Mouse (Mus musculus): ENCODE measurements around the gene Sgms1. TPM values are rescaled to one million over a fixed set of nuclear protein-coding genes. Genes with fewer than 3 reads are reported as not detected.

The Sgms1 gene
- total RNA-seq, 1 experiment from 2014 or later, result 87.0 TPM

DNA sequence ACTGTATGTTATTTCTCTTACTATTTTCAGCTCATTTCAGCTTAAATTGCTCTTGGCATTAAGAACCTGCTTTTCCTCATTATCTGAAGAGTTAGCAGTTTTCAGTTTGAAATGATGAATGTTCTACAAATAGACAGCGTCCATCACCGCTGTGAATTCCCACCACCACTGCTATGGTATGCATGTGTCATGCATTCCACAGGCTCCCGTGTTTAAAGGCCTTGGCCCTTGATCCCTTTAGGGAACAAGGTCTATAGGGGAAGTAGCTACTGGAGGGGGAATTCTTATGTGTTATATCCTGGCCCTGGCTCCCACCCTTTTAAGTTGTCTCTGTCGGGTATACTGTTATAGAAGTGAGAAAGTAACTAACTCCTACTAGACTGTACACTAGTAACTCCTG is 210.0 kb downstream of the Sgms1 start:
- DNase-seq, result no peak

DNA sequence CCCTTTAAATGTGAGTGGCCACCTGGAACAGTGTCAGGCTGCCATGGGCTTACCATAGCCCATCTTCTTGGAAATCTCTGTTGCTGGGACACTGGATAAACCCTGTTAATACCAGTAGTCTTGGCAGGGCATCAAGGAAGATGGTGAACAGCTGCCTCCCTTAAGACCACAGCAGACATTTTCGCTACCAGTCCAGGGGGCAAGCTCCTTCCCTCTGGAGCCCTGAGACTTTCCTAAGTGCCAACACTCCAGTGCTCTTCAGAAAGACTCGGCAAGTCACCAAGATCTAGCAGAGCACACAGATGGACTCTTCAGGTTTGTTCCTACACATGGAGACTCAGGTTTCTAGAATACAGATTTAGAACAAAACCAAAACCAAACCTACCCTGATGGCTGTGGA is 211.4 kb downstream of the Sgms1 start:
- DNase-seq, result no peak

DNA sequence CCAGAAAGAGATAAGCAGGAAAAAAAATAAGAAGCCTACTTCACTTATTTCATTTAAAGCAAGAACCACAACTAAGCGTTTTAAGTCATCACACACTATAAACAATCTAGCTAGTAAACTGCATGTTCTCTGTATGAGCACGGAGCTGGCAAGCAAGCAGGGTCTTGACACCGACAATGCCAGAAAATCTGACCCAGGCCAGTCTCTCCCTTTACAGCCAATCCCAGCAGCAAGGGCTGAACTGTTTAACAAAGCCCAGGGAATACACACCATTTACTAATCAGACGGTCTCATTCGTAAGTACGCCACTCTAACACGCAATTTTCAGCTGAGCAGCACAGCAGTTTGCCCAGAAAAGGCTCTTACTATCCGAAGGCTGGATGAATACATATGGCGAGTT is 213.1 kb downstream of the Sgms1 start:
- no peak for DNase-seq

- DNase-seq, result no peak
Observed at GRCm38 (mm10) chr19:32175991-32176390, 213.5 kb downstream of the Sgms1 start.

DNA sequence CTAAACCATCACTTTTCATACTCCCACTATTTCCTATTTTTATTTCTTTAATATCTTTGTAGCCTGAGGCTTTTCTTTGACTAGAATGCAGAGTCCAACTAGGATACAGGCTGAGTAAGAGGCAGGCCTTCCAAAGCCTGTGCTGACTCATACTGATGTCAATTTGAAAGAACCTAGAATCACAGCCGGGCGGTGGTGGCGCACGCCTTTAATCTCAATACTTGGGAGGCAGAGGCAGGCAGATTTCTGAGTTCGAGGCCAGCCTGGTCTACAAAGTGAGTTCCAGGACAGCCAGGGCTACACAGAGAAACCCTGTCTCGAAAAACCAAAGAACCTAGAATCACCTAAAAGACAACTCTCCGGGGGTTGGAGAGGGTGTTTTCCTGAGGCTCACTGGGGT is 214.5 kb downstream of the Sgms1 start:
- DNase-seq, result no peak

DNA sequence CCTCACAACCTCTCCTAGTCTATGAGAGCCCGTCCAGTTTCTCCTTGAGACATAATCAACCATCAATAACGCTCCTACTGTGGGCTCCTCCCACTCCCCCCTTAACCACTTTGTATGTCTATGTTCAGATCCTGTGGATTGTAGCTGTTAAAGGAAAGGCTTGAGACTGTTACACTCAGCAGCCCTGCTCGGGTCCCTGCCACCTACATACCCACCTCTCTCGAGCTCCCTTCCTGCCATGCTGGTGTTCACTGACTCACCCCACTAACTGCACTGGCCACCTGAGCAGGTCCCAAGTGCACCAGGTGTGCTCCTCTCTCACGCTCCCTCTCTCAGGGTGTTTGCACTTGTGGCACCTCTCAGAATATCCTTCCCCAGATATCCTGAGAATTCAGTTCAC is 215.0 kb downstream of the Sgms1 start:
- no peak for DNase-seq

GRCm38 (mm10) chr19:32173522-32174184 is 215.9 kb downstream of the Sgms1 start:
- no peak for DNase-seq

DNA sequence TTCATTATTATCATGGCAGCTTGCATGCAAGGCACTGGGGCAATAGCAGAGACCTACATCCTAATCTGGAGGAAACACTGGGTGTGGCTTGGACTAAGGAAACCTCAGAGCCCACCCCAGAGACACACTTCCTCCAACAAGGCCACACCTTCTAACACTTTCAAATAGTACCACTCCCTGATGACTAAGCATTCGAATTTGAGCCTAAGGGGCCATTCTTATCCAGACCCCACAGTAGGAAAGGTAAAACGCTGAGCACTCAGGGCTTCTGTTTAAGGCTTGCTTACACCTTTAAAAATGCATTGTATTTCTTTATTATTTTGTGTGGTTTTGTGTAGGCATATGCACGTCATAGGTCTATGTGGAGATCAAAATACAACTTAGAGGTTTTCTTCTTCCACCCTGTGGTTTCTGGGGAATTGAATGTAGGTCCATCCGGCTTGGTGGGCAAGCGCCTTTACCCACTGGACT is 217.0 kb downstream of the Sgms1 start:
- DNase-seq, result no peak

DNA sequence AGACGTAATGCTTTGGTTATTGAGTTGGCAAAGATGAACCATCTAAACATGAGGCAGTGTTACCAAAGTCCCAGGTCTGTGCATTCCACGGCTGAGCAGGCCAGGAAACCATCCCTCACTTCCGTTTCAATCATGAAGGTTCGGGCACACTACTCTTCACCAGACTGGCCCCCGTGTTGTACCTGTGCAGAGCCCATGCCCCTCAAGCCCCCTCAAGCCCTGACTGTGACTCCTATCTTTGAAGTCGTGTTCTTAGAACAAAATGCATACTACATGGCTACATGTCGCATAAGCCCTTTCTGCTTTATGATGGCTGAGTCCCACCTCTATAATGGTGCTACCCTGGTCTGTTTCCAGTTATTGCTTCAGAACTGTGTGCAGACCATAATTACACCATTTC is 217.5 kb downstream of the Sgms1 start:
- no peak for DNase-seq

DNA sequence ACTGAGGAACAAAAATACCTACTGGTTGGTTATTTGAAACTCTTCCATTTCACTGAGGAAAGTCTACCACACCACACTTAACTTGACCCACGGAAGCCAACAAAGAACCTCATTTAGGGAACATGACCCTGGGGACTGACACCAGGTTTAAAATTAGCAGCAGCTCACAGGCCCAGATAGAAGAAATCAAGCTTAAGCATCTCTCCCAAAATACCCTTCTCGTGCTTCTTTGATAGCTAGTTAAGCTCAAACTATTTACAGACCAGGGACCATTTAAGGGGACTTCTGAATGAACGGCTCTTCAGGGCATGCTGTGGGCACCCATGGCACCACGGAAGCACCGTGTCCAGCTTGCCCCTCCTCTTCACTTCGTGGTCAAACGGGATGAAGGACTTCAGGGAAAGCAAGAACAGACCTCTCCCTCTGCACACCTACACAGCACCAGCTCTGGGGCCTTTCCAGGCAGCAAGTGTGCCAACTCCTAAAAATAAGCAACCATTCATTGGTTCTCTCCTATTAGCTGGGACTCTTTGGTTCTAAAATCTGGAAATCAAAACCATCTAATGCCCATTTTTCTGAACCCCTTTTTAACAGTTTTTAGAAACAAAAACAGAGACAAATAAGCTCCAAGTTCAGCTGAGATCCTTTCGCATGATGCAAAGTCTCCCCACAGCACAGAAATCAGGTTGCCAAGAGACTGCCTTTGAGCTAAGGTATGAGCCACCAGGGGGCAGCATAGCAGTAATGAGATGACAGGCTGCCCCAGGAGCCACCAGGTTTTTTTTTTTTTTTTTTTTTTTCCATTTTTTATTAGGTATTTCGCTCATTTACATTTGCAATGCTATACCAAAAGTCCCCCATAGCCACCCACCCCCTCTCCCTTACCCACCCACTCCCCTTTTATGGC is 219.6 kb downstream of the Sgms1 start:
- peak; percentile 85 for DNase-seq

GRCm38 (mm10) chr19:32168031-32168430 is 221.5 kb downstream of the Sgms1 start:
- no peak for DNase-seq

DNA sequence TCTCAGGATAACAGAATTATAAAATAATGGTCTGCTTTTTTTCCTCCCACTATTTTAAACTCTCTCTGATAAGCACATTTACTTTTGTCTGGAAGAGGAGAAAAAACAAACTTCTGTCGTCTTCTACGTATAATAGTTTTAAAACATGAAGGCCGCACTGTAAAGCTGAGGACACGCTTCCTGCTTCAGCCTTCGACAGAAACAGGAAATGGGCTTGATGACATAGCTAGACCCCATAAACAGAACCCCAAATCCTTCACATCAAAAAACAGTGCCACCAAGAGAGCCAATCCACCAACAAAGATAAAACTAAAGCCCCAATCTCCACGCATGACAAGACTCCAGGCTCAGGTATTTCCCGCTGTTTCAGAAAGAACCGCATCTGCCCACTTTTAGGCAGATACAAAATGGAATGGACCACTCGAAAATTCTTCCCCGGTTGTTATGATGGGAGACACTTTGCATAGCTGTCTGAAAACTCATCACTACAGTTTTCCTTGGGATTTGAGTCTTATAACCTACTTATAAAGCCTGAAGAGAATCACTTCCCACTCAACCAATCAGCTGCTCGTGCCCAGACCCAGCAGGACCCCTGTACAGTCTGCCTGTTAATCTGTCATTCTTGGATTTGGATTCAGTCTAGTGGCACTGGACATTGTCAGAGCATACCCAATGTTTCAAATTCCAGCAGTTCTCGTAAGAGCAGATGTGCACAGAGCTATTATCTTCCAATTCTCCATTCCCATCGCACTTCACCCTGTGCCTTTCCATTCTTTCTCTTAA is 222.5 kb downstream of the Sgms1 start:
- no peak for DNase-seq

DNA sequence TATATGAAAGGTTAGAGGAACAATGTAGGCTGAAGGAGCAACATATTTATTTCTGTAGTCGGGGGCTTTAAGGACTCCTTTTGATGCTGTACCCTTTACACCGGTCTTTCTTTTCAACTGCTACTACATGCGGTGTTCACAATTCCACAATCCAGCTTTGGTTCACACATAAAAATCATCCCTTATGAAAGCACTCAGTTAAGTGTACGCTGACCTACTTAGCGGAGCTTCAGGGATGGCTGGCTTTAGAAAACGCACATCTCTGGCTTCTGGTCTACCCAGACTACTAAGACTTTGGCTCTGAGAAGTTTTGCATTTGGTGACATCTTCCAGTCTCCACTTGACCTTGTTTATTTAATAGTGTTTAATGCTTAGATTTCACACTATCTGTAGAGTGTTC is 223.8 kb downstream of the Sgms1 start:
- DNase-seq, result no peak

DNA sequence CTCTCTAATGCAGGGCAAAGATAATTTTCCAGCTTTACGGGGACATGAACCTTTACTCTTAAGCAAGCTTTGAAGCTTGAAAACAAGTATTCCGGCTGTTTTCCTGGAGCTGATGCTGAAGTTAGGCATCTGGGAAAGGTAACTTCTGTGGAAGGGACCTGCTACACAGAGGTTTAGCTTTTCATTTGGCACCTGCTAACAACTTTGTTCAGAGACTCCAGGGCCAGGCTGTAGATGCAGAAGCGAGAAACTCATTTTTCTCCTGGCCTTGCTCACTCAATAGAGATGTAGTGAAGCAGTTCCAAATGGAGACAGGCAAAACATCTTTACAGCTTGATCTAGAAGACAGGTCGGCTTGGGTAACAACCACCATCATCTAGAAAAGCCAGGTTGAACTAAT is 225.4 kb downstream of the Sgms1 start:
- DNase-seq, result no peak

- no peak for DNase-seq
Observed at GRCm38 (mm10) chr19:32159944-32160343, 229.6 kb downstream of the Sgms1 start.

GRCm38 (mm10) chr19:32159168-32159567 is 230.3 kb downstream of the Sgms1 start:
- no peak for DNase-seq

GRCm38 (mm10) chr19:32157045-32157444 is 232.5 kb downstream of the Sgms1 start:
- no peak for DNase-seq

GRCm38 (mm10) chr19:32152529-32152928 is 237.0 kb downstream of the Sgms1 start:
- DNase-seq, result no peak

GRCm38 (mm10) chr19:32148710-32149109 is 240.8 kb downstream of the Sgms1 start:
- no peak for DNase-seq

DNA sequence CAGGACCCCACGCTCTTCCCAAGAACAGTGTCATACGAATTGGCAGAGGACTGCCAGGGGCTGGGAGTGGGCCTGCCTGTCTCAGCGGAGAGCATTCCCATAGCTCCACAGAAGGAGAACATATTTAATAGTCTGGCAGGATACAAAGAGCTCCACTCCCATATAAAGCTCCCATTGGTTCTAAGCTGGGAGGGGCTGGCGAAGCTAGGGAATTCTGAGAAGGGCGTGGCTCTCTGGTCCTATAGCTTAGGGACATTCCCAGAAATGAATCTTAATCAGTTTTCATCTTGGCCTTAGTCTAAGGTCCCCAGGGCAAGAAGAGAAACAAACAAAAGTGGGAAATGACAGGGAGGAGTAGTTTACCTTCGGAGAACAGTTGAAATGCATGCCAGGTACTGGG is 247.1 kb downstream of the Sgms1 start:
- no peak for DNase-seq

GRCm38 (mm10) chr19:32138361-32139088 is 251.0 kb downstream of the Sgms1 start:
- DNase-seq, result no peak

- DNase-seq, result no peak
Observed at GRCm38 (mm10) chr19:32137904-32138303, 251.6 kb downstream of the Sgms1 start.

Measured in adrenal gland, postnatal 25 days (tissue).